ENCODE assay signal across 7 mouse cellular contexts in the genomic region with DNA sequence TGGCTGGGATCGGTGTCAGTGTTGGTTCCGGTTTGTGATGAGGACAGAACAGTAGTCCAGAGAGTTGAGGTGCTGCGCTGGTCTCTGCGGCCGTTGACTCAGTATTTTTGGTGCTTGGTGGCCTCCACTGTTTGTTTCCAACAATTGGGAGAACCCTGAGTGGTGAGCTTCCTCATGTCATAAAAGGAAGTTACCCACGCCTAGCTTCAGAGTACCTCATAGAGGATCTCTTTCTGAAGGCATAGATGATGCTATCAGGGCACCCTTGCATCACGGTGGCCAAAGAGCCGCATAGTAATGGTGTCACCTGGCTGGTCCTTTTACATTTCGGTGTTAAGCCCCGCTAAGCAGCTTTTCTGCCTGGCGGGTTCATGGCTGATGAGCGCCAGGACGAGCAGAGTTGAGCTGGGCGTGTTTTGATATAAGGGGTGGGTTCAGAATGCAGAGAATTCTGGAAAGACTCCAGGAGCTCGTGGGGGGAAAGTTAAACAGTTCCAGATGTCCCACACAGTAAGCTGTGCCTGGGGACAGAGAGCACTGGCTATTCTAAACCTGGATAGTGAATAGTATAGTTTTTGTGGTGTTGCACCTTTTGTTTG. TPM values are rescaled to one million over a fixed set of nuclear protein-coding genes. Genes with fewer than 3 reads are reported as not detected.
A peak's percentile ranks its signal among the peaks of the same experiment; 100 is the strongest.
DNase-seq lines count a peak whose midpoint lies in the region; ATAC-seq lines count a peak whose summit lies in the region.

No protein-coding gene starts in this region.

- H3K27me3 ChIP-seq in limb, embryonic 10.5 days (ENCODE audit: low read depth, poor library complexity, severe bottlenecking): no peaks in the 10 kb centered on the region
- no peaks in the 10 kb centered on the region for H3K27me3 ChIP-seq in forebrain, embryonic 11.5 days (ENCODE audit: control insufficient read depth, insufficient read depth, low read length)

- no peaks in the 10 kb centered on the region for H3K36me3 ChIP-seq in limb, embryonic 10.5 days
- no peaks in the 10 kb centered on the region for H3K36me3 ChIP-seq in forebrain, embryonic 11.5 days (ENCODE audit: control insufficient read depth, insufficient read depth, low read length)

- H3K4me1 ChIP-seq in limb, embryonic 10.5 days: peaks cover 21% of the 10 kb centered on the region
- peaks cover 3% of the 10 kb centered on the region; the same call in 1 of the 2 replicates for H3K4me1 ChIP-seq in forebrain, embryonic 11.5 days (replicated peaks; ENCODE audit: control insufficient read depth, insufficient read depth, low read length)

- H3K4me2 ChIP-seq in forebrain, embryonic 11.5 days (ENCODE audit: low read depth, low read length, severe bottlenecking): no peak overlapping the region

- no peaks in the 10 kb centered on the region for H3K9me3 ChIP-seq in limb, embryonic 10.5 days (replicated peaks)
- H3K9me3 ChIP-seq in forebrain, embryonic 11.5 days (ENCODE audit: control insufficient read depth, low read length): no peaks in the 10 kb centered on the region

- H3K9ac ChIP-seq in forebrain, embryonic 11.5 days (ENCODE audit: low read length): no peak overlapping the region

- WGBS in limb, embryonic 10.5 days: 53% methylated on average over 15 of the region's 15 CpGs
- 55% methylated on average over 15 of the region's 15 CpGs for WGBS in forebrain, embryonic 11.5 days

- H3K27ac ChIP-seq in limb, embryonic 10.5 days: peak overlapping the region; percentile 36; the same call in 1 of the 2 replicates
- H3K27ac ChIP-seq in forebrain, embryonic 11.5 days (ENCODE audit: low read depth, low read length): no peak overlapping the region

- peak; percentile 94 for DNase-seq in NIH3T3 (ENCODE audit: low read depth)
- peak; percentile 34 for DNase-seq in embryo, embryonic 9.5 days (ENCODE audit: extremely low spot score)
- peak; percentile 29 for DNase-seq in heart, postnatal 25 days (ENCODE audit: low spot score)
- peak; percentile 54 for DNase-seq in limb, embryonic 10.5 days (ENCODE audit: low spot score)
- peak; percentile 65 for DNase-seq in testis, postnatal 10 days (ENCODE audit: low spot score)
- DNase-seq in forebrain, embryonic 11.5 days (ENCODE audit: low spot score): no peak
- DNase-seq in thymus, postnatal 0 days (ENCODE audit: low spot score): no peak

- ATAC-seq in forebrain, embryonic 11.5 days (replicated peaks; ENCODE audit: low FRiP score): no peak

- intact Hi-C loops in heart, postnatal 25 days (cut with DNase I): no loop called here

- 0 out of 2 replicates have a peak overlapping the region, but pooled peaks have one; percentile 4 for H3K4me3 ChIP-seq in limb, embryonic 10.5 days
- no peak overlapping the region for H3K4me3 ChIP-seq in forebrain, embryonic 11.5 days (ENCODE audit: low read depth, low read length)

RNA-seq across cellular contexts. Expression of a gene that starts 48.9 kb away (rescaled TPM):
- 1 to 10 TPM; 6.0 to 6.3 TPM for total RNA-seq in heart, postnatal 25 days (2021)
- polyA plus RNA-seq in limb, embryonic 10.5 days (2016; fragmentation: Nextera tagmentation; extraction: Ambion mirVana): 21.5 and 23.1 TPM in 2 replicates
- 21.2 and 21.8 TPM in 2 replicates for polyA plus RNA-seq in forebrain, embryonic 11.5 days (2014; fragmentation: Nextera tagmentation; extraction: Ambion mirVana)
- polyA plus RNA-seq in thymus, postnatal 0 days (2015; fragmentation: Nextera tagmentation; extraction: Ambion mirVana): 21.0 and 21.2 TPM in 2 replicates

Comparison
In these comparisons a context has a peak if more than half of its experiments do, and no peak if none do; other contexts are left out.
1. DNase-seq: peak in NIH3T3 (single experiment), embryo, embryonic 9.5 days (single experiment), heart, postnatal 25 days (single experiment), limb, embryonic 10.5 days (single experiment) and testis, postnatal 10 days (single experiment); none in forebrain, embryonic 11.5 days (single experiment) and thymus, postnatal 0 days (single experiment).